Mouse (Mus musculus): ENCODE results near the gene Gnb5. TPM values are rescaled to one million over a fixed set of nuclear protein-coding genes. Genes with fewer than 3 reads are reported as not detected.

The Gnb5 gene
- total and polyA plus RNA-seq, 2 experiments, result 0.74 to 0.78 TPM

GRCm38 (mm10) chr9:75287636-75288035 lies 18.5 kb upstream of the Gnb5 start:
- 80% methylated on average over 6 of the region's 6 CpGs for WGBS
- DNase-seq (ENCODE audit: extremely low read depth, low read depth, low spot score), result no peak

GRCm38 (mm10) chr9:75289545-75289944 lies 16.5 kb upstream of the Gnb5 start:
- H3K79me2 ChIP-seq (ENCODE audit: control insufficient read depth, insufficient read depth, low read length), result no peaks in the 10 kb centered on the region
- no peaks in the 10 kb centered on the region for H3K4me1 ChIP-seq (ENCODE audit: control insufficient read depth, insufficient read depth, low read length)
- H3K27me3 ChIP-seq (ENCODE audit: control insufficient read depth, insufficient read depth, low read length), result no peaks in the 10 kb centered on the region
- no peak overlapping the region for H3K9ac ChIP-seq (ENCODE audit: low read depth, low read length)
- WGBS, result 52% methylated on average over 4 of the region's 4 CpGs
- no peak overlapping the region for H3K4me3 ChIP-seq (ENCODE audit: insufficient read depth, low read depth, low read length)
- H3K36me3 ChIP-seq (ENCODE audit: control insufficient read depth, insufficient read depth, low read length), result no peaks in the 10 kb centered on the region
- H3K27ac ChIP-seq (replicated peaks; ENCODE audit: insufficient read depth, low read depth, low read length), result no peak overlapping the region
- TF ChIP-seq CTCF (IDR thresholded peaks at IDR 0.05; ENCODE audit: low read depth, low read length) (peak; percentile 53; the same call in 1 of the 2 replicates), POLR2A (IDR thresholded peaks at IDR 0.05; ENCODE audit: extremely low read depth, insufficient read depth, low read length) (no peak)
- peak; percentile 23 for DNase-seq (ENCODE audit: extremely low read depth, low read depth, low spot score)

More at GRCm38 (mm10) chr9:75287636-75288035, 18.5 kb upstream of the Gnb5 start:
- TF ChIP-seq CTCF (IDR thresholded peaks at IDR 0.05; ENCODE audit: low read depth, low read length) (no peak), POLR2A (IDR thresholded peaks at IDR 0.05; ENCODE audit: extremely low read depth, insufficient read depth, low read length) (no peak)
- Histone ChIP-seq H3K9ac (ENCODE audit: low read depth, low read length) (no peak overlapping the region), H3K4me1 (ENCODE audit: control insufficient read depth, insufficient read depth, low read length) (no peaks in the 10 kb centered on the region), H3K79me2 (ENCODE audit: control insufficient read depth, insufficient read depth, low read length) (no peaks in the 10 kb centered on the region), H3K4me3 (ENCODE audit: insufficient read depth, low read depth, low read length) (no peak overlapping the region), H3K36me3 (ENCODE audit: control insufficient read depth, insufficient read depth, low read length) (no peaks in the 10 kb centered on the region), H3K27ac (replicated peaks; ENCODE audit: insufficient read depth, low read depth, low read length) (no peak overlapping the region), H3K27me3 (ENCODE audit: control insufficient read depth, insufficient read depth, low read length) (no peaks in the 10 kb centered on the region)

- H3K79me2 ChIP-seq (ENCODE audit: control insufficient read depth, insufficient read depth, low read length), result no peaks in the 10 kb centered on the region
- TF ChIP-seq CTCF (IDR thresholded peaks at IDR 0.05; ENCODE audit: low read depth, low read length) (peak; percentile 15; the same call in 1 of the 2 replicates), POLR2A (IDR thresholded peaks at IDR 0.05; ENCODE audit: extremely low read depth, insufficient read depth, low read length) (no peak)
- peak; percentile 28 for DNase-seq (ENCODE audit: extremely low read depth, low read depth, low spot score)
- no peak overlapping the region for H3K4me3 ChIP-seq (ENCODE audit: insufficient read depth, low read depth, low read length)
- no peak overlapping the region for H3K27ac ChIP-seq (replicated peaks; ENCODE audit: insufficient read depth, low read depth, low read length)
- H3K4me1 ChIP-seq (ENCODE audit: control insufficient read depth, insufficient read depth, low read length), result no peaks in the 10 kb centered on the region
- H3K9ac ChIP-seq (ENCODE audit: low read depth, low read length), result no peak overlapping the region
- H3K27me3 ChIP-seq (ENCODE audit: control insufficient read depth, insufficient read depth, low read length), result no peaks in the 10 kb centered on the region
- no peaks in the 10 kb centered on the region for H3K36me3 ChIP-seq (ENCODE audit: control insufficient read depth, insufficient read depth, low read length)
- WGBS, result 96% methylated on average over 2 of the region's 2 CpGs
These were observed 6.7 kb upstream of the Gnb5 start for GRCm38 (mm10) chr9:75299342-75299741.

- 90% methylated on average over 2 of the region's 2 CpGs for WGBS
- no peak for TF ChIP-seq POLR2A (IDR thresholded peaks at IDR 0.05; ENCODE audit: extremely low read depth, insufficient read depth, low read length)
- TF ChIP-seq CTCF (IDR thresholded peaks at IDR 0.05; ENCODE audit: low read depth, low read length), result no peak
- no peaks in the 10 kb centered on the region for H3K36me3 ChIP-seq (ENCODE audit: control insufficient read depth, insufficient read depth, low read length)
These were observed 3.1 kb upstream of the Gnb5 start for GRCm38 (mm10) chr9:75303033-75303432.

GRCm38 (mm10) chr9:75303701-75304261 lies 2.3 kb upstream of the Gnb5 start:
- H3K9ac ChIP-seq (ENCODE audit: low read depth, low read length), result no peak overlapping the region
- H3K4me3 ChIP-seq (ENCODE audit: insufficient read depth, low read depth, low read length), result no peak overlapping the region
- no peak for TF ChIP-seq POLR2A (IDR thresholded peaks at IDR 0.05; ENCODE audit: extremely low read depth, insufficient read depth, low read length)
- no peak for TF ChIP-seq CTCF (IDR thresholded peaks at IDR 0.05; ENCODE audit: low read depth, low read length)
- no peak overlapping the region for H3K27ac ChIP-seq (replicated peaks; ENCODE audit: insufficient read depth, low read depth, low read length)
- 66% methylated on average over 16 of the region's 16 CpGs for WGBS
- H3K36me3 ChIP-seq (ENCODE audit: control insufficient read depth, insufficient read depth, low read length), result no peaks in the 10 kb centered on the region
- H3K4me1 ChIP-seq (ENCODE audit: control insufficient read depth, insufficient read depth, low read length), result no peaks in the 10 kb centered on the region
- DNase-seq (ENCODE audit: extremely low read depth, low read depth, low spot score), result no peak
- no peaks in the 10 kb centered on the region for H3K79me2 ChIP-seq (ENCODE audit: control insufficient read depth, insufficient read depth, low read length)
- no peaks in the 10 kb centered on the region for H3K27me3 ChIP-seq (ENCODE audit: control insufficient read depth, insufficient read depth, low read length)

More at GRCm38 (mm10) chr9:75303033-75303432, 3.1 kb upstream of the Gnb5 start:
- H3K79me2 ChIP-seq (ENCODE audit: control insufficient read depth, insufficient read depth, low read length), result no peaks in the 10 kb centered on the region
- no peaks in the 10 kb centered on the region for H3K27me3 ChIP-seq (ENCODE audit: control insufficient read depth, insufficient read depth, low read length)
- no peak overlapping the region for H3K27ac ChIP-seq (replicated peaks; ENCODE audit: insufficient read depth, low read depth, low read length)
- no peak overlapping the region for H3K4me3 ChIP-seq (ENCODE audit: insufficient read depth, low read depth, low read length)
- no peak overlapping the region for H3K9ac ChIP-seq (ENCODE audit: low read depth, low read length)
- H3K4me1 ChIP-seq (ENCODE audit: control insufficient read depth, insufficient read depth, low read length), result no peaks in the 10 kb centered on the region
- DNase-seq (ENCODE audit: extremely low read depth, low read depth, low spot score), result no peak

- no peak for DNase-seq (ENCODE audit: extremely low read depth, low read depth, low spot score)
- H3K4me3 ChIP-seq (ENCODE audit: insufficient read depth, low read depth, low read length), result no peak overlapping the region
- H3K79me2 ChIP-seq (ENCODE audit: control insufficient read depth, insufficient read depth, low read length), result no peaks in the 10 kb centered on the region
- no peak for TF ChIP-seq POLR2A (IDR thresholded peaks at IDR 0.05; ENCODE audit: extremely low read depth, insufficient read depth, low read length)
- no peak for TF ChIP-seq CTCF (IDR thresholded peaks at IDR 0.05; ENCODE audit: low read depth, low read length)
- WGBS, result 53% methylated on average over 7 of the region's 7 CpGs
- H3K36me3 ChIP-seq (ENCODE audit: control insufficient read depth, insufficient read depth, low read length), result no peaks in the 10 kb centered on the region
- no peaks in the 10 kb centered on the region for H3K27me3 ChIP-seq (ENCODE audit: control insufficient read depth, insufficient read depth, low read length)
- H3K9ac ChIP-seq (ENCODE audit: low read depth, low read length), result no peak overlapping the region
- no peaks in the 10 kb centered on the region for H3K4me1 ChIP-seq (ENCODE audit: control insufficient read depth, insufficient read depth, low read length)
- H3K27ac ChIP-seq (replicated peaks; ENCODE audit: insufficient read depth, low read depth, low read length), result no peak overlapping the region
These were observed 1.8 kb upstream of the Gnb5 start for GRCm38 (mm10) chr9:75304286-75304685.

Measured in liver, adult 2 months (tissue).